Mouse (Mus musculus) lung, postnatal 25 days (tissue): Measurements from ENCODE around the gene Thap4.
"Not testable (repeated sequence)": the region's sequence is repeated elsewhere in the genome, so short reads cannot be mapped to it uniquely, and the experiment has no call there.

Source experiments
- DNase-seq: peaks from one replicate; pipeline ENCODE4 v3.0.0; 2022; ENCODE audit warnings: low spot score

The Thap4 gene

DNA sequence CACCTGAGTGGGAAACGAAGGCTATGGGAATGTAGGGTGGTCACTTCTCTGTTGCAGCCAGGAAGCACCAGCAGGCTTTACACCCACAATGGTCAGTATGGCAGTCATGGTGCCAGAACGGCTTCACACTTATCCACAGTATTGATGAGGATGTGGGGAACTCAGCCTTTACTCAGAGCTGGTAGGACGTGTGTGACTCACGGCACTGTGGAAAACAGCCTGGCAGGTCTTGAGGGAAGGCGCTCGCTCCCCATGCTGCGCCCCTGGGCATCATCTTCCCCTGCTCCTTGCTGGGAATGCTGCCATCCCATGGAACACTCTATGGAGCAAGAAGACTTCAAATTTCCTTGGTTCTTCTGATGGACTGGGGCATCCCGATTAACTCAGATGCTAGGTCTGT is 63.6 kb downstream of the Thap4 start:
- no peak for DNase-seq

DNA sequence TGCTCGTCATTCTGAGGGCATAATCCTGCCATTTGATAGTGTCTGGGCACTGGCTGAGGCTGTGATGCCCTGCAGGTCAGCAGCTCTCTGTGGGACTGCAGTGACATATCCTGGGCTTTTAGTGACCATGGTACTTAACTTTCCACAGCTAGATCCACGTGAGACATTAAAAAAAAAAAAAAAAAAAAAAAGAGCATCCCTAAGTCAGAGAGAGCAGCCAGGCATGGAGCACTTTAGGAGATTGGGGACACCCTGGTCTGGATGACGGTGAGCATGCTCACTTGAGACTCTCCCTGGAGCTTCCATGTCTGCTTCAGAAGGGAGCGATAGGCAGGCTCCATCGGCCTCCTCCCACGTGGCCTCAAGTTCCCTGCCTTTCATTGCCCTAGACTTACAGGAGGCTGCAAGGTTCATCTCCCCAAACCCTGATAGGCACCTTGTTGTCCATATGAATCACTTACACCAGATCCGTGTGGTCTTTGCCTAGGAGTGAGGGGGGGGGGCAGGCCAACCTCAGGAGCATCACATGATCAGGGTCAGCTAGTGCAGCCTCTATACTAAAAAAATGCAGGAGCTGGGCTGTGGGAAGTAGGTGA is 64.7 kb downstream of the Thap4 start:
- DNase-seq: no peak

DNA sequence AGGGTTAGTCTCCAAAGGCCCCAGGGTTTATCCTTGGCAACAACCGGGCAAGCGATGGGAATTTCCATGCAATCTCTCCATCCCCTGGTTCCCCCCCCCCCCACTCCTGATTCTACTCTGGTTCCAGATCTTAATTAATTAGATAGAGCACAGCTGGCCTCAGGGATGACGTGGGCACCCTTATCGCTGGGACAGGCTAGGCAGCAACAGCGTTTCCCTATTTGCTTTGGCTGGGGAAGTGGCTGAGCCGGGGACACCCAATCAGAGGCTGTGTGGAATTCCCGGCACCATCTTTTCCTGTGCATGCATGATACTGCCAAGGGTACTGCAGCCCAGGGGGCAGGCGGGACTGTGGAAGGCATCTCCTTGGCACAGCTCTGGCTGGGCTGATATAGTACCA is 66.5 kb downstream of the Thap4 start:
- no peak for DNase-seq

DNA sequence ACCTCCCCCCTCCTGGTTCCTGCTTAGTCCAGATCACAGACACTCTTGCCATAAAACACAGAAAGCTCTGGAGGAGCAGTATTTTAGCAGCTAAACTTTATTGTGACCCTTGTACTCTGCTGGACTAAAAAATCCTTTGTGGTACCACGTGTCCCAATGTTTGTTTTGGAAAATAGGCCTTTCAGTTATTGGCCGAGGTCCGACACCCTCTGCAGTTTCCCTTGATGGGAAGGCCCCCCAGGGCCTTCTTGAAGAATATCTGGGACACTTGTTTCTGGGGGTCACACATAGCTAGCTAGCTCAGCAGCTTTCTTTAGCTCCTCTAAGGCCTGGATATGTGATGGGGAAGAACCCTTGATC is 67.7 kb downstream of the Thap4 start:
- DNase-seq: no peak

DNA sequence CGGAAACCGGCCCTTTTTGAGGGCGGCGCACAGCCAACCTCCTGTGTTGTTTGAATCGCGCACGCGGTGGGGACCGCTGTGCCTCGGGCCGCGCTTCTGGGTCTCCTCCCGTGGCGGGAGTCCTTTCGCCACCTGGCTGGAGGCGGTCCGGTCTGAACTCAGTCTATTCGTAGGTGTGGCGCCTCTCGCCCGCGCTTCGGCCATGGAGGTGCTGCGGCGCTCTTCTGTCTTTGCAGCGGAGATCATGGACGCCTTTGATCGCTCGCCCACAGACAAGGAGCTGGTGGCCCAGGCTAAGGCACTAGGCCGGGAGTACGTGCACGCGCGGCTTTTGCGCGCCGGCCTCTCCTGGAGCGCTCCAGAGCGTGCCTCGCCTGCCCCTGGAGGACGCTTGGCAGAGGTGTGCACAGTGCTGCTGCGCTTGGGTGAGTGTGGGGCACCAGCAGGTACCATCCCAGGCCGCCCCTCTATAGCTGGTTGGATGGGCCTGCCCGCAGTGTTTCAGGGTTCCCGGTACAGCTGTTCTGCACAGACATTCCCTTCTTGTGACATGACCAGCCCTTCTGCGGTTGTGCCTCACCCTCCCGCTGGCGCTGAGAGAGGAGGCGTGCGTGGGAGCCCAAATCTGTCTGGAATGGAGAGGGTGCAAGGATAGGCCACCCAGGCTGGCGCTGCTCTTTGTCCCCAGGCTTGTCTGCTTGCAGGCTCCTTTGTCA is 68.3 kb downstream of the Thap4 start:
- no peak for DNase-seq

DNA sequence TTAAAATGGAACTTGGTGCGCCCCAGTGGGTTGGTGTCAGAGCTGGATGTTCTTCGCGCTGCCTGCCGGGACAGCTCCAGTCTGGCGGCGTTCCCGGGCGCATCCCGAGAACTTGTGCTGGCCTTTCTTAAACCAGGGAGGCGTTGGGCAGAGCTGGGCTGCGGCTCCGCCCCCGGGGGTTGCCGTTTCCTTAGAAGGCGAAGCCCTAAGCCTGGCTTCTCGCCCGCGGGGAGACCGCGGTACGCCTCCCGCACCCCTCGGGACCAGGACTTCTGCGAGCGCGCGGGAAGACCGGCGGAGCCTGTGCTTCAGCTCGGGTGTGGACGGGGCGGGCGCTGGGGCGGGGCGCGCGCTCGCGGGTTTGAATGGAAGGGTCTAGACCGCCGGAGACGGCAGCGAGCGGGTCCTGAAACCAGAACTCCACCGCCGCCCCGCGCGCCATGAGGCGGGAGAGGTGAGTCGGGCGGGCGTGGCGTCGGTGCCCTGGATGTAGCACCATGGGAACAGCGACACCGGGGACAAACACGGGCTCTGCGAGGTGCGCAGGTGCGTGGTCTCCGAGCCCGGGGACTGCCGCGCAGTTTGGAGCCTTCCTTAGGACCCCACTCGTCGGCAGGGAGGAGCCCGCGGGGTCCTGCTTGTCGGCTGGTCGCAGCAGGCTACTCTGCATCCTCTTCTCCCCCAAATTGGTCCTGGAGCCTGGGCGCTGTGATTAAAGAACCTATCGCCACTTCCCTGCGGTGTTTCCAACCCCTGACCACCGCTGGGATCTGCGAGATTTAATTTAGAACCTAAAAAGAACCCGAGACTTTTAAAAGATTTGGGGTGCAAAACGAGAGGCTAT is 69.0 kb downstream of the Thap4 start, which contains the start of gene Bok:
TSS of gene Bok (plus strand) at position 260 of the 844 bp plus-strand sequence.
- DNase-seq: peak; percentile 59

DNA sequence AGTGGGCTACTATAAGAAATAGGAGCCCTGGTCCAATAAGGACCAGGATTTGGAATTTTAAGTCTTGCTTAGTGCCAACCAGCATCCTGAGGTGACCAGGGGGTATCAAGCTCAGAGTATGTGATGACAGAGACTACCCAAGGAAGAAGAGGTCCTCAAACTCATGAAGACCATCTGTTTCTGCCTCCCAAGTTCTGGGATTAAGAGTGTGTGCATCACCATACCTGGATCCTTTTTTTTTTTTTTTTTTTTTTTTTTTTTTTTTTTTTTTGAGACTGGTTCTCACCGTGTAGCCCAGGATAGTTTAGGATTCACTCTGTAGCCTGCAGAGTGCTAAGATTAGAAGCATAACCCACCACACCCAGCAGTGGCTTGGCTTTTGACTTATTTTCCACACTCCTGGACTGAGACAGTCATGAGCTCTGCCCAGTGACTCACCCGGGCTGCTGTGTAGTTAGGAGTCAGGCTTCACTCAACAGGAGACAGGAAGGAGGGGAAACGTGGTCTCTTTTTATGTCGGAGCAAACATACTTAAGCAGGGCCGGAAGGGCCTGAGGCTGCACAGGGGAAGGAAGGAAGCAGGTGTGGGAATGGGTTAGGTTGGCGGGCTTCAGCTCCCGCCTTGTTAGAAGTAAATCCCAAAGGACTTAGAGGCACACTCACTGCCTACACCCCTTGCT is 74.6 kb downstream of the Thap4 start:
- DNase-seq: no peak

DNA sequence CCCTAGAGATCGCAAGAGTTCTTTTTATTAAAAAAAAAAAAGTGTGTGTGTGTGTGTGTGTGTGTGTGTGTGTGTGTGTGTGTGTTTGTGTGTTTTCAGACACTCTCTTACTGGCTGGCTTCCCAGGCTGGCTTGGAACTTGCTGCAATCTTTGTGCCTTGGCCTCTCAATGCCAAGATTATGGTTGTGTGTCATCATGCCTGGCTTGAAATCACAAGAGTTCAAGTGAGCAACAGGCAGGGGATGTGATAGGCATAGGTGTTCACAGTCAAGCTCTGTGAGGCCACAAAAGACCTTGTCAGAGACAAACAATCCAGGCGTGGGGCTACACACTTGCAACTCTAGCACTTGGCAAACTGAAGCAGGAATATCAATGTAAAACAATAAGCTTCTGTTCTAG is 76.3 kb downstream of the Thap4 start:
- no peak for DNase-seq

DNA sequence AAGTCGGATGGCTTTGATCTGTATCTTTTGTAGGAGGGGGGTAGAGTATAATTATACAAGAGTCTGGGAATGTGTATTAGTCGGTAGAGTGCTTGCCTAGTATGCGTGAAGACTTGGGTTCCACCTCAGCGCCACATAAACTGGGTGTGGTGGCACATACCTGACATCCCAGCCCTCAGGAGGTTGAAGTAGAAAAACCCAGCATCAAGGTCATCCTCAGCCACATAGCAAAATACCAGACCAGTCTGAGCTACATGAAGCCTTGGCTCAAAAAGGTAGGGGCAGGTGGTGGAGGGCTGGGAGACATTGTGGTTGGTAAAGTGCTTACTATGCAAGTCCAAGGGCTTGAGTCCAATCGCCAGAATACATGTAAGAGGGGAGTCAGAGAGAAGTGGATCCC is 82.0 kb downstream of the Thap4 start:
- DNase-seq: no peak

DNA sequence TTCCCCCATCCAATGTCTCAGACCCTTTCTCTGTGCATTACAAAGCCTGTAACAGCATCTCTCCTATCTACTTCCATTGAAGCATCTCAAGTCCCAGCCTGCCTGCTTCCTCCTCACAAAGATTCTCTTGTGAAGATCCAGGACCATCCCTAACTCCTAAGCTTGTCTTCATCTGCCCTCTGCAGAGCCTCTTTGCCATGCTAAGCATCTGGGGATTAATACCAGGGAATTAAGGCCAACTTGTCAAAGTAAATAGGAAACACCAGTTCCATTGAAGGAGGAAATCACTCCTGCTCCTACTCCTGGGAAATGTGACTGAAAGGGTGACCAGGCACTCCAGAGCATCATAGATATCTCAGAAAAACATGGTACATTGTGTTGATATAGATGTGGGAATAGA is 84.7 kb downstream of the Thap4 start:
- no peak for DNase-seq

DNA sequence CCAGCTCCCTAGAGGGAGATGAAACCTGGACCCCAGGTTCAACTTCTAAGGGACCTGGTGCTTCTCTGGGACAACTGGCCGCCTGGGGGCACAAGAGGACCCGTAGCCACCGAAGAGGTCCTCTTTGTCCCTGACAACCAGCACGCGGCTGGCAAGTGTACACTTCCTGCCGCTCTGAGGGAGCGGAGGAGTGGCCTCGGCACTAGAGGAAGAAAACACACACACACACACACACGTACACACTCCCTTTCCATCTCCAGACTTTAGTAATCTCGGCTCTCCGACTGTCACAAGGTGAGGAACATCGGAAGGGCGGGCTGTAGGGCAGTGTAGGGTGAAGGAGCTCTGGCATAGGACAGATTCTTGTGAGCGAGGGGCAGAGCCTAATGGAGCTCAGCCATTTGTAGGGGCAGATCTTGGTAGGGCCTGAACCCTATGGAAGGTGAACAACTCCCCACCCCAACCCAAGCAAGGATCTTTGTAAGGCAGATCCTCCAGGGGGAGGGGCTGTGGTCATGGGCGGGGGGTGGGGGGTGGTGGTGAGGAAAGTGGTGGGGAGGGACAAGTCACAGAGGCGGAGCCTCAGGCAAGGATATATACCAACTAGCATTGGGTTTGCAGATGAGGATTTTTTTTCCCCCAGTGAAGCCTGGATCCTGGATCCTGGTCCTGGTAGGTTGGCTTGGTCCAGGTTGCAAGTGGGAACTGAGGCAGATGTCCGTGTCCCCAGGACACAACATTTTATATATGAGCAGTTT is 85.7 kb downstream of the Thap4 start:
- peak; percentile 88 for DNase-seq

DNA sequence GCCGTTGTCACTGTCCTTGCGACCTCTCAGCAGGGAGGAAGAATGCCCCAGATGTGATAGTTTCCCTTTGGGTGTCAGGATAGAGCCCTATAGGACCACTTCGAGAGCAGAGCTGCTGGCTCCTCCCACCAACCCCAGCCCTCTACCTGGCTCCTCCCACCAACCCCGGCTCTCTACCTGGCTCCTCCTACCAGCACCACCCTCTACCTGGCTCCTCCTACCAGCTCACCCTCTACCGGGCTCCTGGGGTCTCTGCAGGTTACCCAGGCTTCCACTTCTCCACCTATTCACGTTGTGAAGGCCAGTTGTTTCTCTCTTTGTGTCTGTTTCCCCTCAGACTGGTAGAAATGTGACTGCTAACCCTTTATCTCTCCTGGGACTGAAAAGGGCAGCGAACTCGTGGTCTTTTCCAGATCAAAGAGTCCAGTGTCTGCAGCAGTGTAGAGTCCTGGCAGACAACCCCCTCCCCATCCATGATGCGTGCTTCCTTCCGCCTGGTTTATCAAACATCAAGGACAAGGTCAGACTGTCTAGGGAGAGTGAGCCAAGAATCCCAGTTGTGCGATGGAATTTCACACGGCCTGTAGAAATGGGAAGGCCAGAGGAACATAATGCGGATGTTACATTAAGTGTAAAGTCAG is 86.8 kb downstream of the Thap4 start:
- peak; percentile 35 for DNase-seq

DNA sequence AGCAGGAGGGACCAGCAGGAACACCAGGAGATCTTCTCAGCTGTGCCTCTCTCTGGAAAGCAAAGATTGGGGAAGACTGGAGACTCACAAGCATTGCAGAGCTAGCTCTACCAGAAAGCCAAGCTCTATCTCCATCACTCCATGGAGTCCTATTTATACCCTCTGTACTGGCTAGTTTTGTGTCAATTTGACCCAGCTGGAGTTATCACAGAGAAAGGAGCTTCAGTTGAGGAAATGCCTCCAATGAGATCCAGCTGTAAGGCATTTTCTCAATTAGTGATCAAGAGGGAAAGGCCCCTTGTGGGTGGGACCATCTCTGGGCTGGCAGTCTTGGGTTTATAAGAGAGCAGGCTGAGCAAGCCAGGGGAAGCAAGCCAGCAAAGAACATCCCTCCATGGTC is 96.1 kb downstream of the Thap4 start, which contains the start of gene Stk25:
TSS of gene Stk25 (minus strand) at position 101 of the 400 bp plus-strand sequence.
- DNase-seq: not testable (repeated sequence)

DNA sequence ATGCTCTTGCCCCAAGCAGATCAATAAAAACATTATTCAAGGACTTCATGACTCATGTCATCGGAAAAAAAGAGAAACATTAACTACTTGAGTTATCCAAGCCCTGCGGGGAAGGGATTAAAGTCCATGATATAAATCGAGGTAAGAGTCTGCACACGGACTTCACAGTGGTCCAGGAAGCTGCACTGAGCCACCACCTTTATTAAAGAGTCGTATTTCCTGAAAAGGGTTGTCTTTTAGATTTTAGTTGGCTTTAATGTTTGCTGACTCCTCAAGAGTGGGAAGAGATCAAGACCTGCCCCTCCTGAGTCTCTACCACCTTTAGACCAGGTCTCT is 97.7 kb downstream of the Thap4 start:
- DNase-seq: no peak

DNA sequence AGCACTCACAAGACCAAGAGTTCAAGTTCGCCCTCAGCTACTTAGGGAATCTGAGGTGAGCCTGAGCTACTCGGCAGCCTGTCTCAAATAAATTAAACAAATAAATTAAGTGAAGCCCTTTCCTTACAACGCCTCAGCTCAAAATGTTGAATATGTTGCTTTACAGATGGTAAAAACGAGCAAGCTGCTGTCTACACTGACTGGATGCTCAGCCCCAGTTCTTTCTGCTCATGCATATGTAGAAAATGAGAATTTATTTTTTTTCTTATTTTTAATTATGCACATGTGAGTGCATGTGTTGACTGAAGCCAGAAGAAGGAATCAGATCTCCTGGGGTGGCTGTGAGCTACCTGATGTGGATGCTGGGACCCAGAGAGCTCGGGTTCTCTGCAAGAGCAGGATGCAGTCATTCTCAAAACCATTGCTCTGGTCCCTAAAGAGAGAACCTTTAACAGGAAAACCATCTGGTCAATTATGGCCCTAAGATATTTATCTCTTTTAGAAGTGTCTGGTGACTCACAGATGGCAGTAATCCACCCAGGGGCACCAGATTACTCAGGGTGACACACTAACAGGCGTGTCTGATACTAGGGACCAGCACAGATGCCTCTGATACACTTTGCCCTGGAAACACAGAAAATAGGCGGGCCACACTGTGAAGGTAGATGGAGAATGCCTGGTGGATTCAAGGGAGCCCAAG is 98.2 kb downstream of the Thap4 start:
- DNase-seq: no peak

DNA sequence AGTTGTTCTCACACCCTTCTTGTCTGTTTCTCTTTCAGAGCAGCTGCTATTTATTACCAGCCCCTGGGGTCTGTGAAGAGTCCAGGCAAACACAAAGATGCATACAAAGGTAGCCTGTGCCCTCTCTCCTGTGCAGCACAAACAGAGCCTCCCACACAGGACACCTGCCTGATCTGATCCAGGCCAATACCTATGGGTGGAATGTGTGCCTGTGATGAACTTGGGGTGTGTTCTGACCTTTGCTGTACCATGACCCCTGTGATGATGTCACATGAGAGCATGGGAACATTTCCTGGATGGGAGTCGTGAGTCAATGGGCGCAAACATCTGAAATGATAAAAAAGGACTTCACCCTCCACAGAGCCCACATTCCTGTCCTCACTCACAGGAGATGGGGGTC is 99.9 kb downstream of the Thap4 start:
- no peak for DNase-seq

DNA sequence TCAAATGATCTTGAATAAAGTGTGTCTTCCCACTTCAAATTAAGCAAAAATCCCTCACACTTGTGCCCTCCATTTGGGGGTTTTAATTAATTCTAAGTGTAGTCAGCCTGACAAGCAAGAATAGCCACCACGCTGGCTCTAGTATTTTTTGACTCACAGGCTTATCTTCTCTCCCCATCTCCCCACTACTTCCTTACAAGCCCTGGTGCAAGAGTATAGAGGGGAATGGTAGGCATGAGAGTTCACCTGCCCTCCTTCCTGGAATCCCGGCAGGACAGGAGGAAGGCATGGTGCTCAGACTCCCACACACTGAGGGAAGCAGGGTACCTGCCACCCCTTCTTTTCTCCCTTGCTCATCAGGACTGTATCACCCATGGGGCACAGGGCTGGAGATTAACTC is 100.4 kb downstream of the Thap4 start:
- no peak for DNase-seq
